Mouse (Mus musculus) liver, embryonic 15.5 days (tissue): ENCODE measurements around the gene Ecel1. TPM values are rescaled to one million over a fixed set of nuclear protein-coding genes. Genes with fewer than 3 reads are reported as not detected.

ENCODE experiments used
- ATAC-seq: fragments of 200-750 bp; cut with Nextera tagmentation; 2 replicates; pipeline ENCODE4 v1.8.0; 2017; ENCODE audit warnings: moderate number of reproducible peaks, mild to moderate bottlenecking, moderate library complexity; ENCODE audit not compliant: insufficient read depth
- H3K27ac ChIP-seq: fragments of 300-500 bp; sonication (generic); replicated peaks from 2 replicates; pipeline ENCODE4 v1.5.1; 2015; ENCODE audit warnings: mild to moderate bottlenecking, inconsistent platforms
- H3K27me3 ChIP-seq: fragments of 300-500 bp; sonication (generic); 2 replicates; pipeline ENCODE4 v1.6.1; 2015; ENCODE audit warnings: mild to moderate bottlenecking, inconsistent platforms
- H3K36me3 ChIP-seq: fragments of 300-500 bp; sonication (generic); replicated peaks from 2 replicates; pipeline ENCODE4 v1.6.1; 2015; ENCODE audit warnings: moderate library complexity, mild to moderate bottlenecking, inconsistent platforms
- H3K4me1 ChIP-seq: fragments of 300-500 bp; sonication (generic); replicated peaks from 2 replicates; pipeline ENCODE4 v1.6.1; 2015; ENCODE audit warnings: inconsistent platforms
- H3K4me2 ChIP-seq: fragments of 300-500 bp; sonication (generic); 2 replicates; pipeline ENCODE4 v1.6.1; 2015; ENCODE audit warnings: moderate library complexity, mild to moderate bottlenecking, inconsistent platforms
- H3K4me3 ChIP-seq: fragments of 300-500 bp; sonication (generic); replicated peaks from 2 replicates; pipeline ENCODE4 v1.5.1; 2015; ENCODE audit warnings: mild to moderate bottlenecking, inconsistent platforms
- H3K9ac ChIP-seq: fragments of 300-500 bp; sonication (generic); 2 replicates; pipeline ENCODE4 v1.6.1; 2015; ENCODE audit warnings: moderate library complexity, mild to moderate bottlenecking, inconsistent platforms
- H3K9me3 ChIP-seq: fragments of 300-500 bp; sonication (generic); replicated peaks from 2 replicates; pipeline ENCODE4 v1.6.1; 2016; ENCODE audit warnings: inconsistent platforms
- WGBS: fragments of 180-500 bp; shearing (Covaris S2); methylation state at CpG from one replicate; pipeline ENCODE4 v1.1.7; 2015; ENCODE audit warnings: mixed read lengths; ENCODE audit not compliant: insufficient replicate concordance; 5-methylcytosine and 5-hydroxymethylcytosine counted together
- polyA plus RNA-seq: library from polyadenylated mRNA; unstranded; fragments of >200 nt; fragmentation: Nextera tagmentation; extraction: Ambion mirVana; gene quantifications from 2 replicates; pipeline ENCODE4 v1.2.1, GENCODE M21; 2015

Ecel1 gene
- polyA plus RNA-seq, 1 experiment from 2014 or later = not detected

DNA sequence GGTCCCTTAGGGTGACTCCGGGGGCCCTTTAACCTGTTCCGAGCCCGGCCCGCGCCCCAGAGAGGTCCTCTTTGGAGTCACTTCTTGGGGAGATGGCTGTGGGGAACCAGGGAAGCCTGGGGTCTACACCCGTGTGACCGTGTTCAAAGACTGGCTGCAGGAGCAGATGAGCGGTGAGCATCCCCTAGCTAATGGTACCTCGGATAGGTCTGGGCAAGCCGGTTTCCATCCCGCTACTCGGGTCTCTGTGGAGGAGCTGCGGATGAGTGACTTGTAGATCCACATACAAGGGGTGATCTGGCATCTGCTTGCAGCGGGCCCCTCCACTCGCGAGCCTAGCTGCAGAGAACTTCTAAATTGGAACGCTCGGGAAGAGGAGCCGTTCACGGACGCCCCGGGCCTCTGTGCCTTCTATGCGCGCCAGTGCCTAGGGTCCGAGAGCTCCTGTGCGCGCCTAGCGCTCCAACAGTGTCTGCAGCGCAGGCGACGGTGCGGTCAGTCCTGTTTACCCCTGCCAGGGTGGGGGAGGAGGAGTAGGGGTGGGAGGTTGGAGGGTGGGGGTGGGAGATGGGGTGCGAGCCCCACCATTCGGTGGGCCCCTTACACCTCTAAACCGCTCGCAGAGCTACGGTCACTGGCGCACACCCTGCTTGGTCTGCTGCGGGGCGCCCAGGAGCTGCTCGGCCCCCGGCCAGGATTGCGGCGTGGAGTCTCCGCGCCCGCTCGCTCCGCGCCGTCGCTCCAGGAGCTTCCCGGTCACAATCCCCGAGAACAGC, 30.1 kb upstream of the Ecel1 start:
- H3K4me1 ChIP-seq = peaks cover 6% of the 10 kb centered on the region; the same call in 1 of the 2 replicates
- WGBS = 3% methylated on average over 54 of the region's 54 CpGs
- H3K9ac ChIP-seq = no peak overlapping the region
- no peaks in the 10 kb centered on the region for H3K9me3 ChIP-seq
- H3K36me3 ChIP-seq = no peaks in the 10 kb centered on the region
- H3K27me3 ChIP-seq = peaks cover 82% of the 10 kb centered on the region
- no peak overlapping the region for H3K27ac ChIP-seq
- peak overlapping the region; percentile 67 for H3K4me2 ChIP-seq
- peak overlapping the region; percentile 44 for H3K4me3 ChIP-seq
- no peak for ATAC-seq

DNA sequence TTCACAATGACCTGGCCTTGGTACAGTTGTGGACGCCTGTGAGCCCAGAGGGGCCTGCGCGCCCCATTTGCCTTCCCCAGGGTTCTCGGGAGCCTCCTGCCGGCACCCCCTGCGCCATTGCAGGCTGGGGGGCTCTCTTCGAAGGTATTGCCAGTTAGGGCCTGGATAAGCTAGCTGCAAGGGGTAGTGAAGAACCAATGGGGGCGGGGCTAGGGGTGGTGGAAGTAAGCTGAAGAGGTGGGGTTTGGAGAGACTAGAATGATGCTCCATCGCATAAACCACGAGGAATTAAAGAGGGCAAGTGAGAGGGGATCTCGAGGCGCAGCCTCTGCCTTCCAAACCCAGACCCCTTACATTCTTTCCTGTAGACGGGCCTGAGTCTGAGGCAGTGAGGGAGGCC, 29.2 kb upstream of the Ecel1 start:
- Histone ChIP-seq H3K9ac (no peak overlapping the region), H3K27me3 (peaks cover 89% of the 10 kb centered on the region), H3K9me3 (no peaks in the 10 kb centered on the region), H3K4me2 (no peak overlapping the region), H3K36me3 (no peaks in the 10 kb centered on the region), H3K4me1 (peaks cover 6% of the 10 kb centered on the region; the same call in 1 of the 2 replicates), H3K27ac (no peak overlapping the region), H3K4me3 (no peak overlapping the region)
- ATAC-seq = no peak
- 11% methylated on average over 13 of the region's 13 CpGs for WGBS

DNA sequence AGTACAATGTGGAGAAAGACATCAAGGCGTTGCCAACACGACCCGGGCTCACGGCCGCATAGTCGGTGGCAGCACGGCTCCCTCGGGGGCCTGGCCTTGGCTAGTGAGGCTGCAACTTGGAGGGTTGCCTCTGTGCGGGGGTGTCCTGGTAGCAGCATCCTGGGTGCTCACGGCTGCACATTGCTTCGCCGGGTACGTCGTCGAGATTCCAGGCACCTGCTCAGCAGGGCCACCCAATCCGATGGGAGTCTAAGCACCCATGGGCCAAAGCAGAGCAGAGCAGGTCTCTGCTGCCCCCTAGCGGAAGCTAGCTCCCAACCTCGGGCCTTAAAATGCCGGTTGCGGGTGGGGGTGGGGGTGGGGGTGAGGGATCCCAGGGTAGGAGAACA, 28.4 kb upstream of the Ecel1 start:
- Histone ChIP-seq H3K27ac (no peak overlapping the region), H3K9ac (no peak overlapping the region), H3K4me1 (peaks cover 6% of the 10 kb centered on the region; the same call in 1 of the 2 replicates), H3K36me3 (no peaks in the 10 kb centered on the region), H3K4me2 (peak overlapping the region; percentile 32; the same call in 1 of the 2 replicates), H3K27me3 (peaks cover 95% of the 10 kb centered on the region), H3K4me3 (no peak overlapping the region), H3K9me3 (no peaks in the 10 kb centered on the region)
- 8% methylated on average over 20 of the region's 20 CpGs for WGBS
- ATAC-seq = no peak

DNA sequence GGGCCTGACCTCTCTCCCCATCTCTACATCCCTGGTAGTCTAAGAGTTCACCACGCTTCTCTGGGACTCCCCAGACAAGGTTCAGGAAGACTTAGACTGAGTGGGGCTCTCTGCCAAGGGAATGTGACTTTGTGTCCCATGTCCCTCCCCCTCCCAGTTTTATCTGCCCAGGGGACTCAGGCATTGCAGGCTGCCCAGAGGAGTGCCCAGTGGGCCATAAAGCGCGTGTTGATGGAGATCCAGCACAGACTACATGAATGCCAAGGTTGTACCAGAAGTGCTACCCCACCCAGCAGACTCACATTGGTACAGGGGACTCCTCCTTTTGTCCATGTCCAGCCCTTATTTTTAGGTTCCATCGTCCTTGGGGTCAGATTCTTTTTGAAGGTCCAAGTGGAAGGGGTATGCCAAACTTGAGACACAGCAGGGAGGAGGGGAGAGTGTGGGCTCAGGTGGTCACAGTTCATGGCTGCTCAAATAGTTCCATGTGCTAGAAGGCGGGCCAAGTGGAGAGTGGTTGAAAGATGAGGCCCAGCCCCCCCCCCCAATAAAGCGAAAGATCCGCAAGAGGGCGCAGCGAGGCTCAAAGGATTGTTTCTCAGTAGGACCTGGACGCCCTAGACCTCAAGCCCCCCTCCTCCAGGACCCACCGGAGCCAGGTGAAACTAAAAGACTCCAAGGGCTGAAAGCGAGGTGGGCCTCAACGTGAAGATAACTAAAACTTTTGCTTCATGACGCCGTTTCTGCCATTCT, 27.9 kb upstream of the Ecel1 start:
- Histone ChIP-seq H3K36me3 (no peaks in the 10 kb centered on the region), H3K27me3 (peaks cover 90% of the 10 kb centered on the region), H3K4me1 (peaks cover 6% of the 10 kb centered on the region; the same call in 1 of the 2 replicates), H3K9me3 (no peaks in the 10 kb centered on the region), H3K9ac (no peak overlapping the region), H3K4me3 (no peak overlapping the region), H3K4me2 (peak overlapping the region; percentile 32; the same call in 1 of the 2 replicates), H3K27ac (no peak overlapping the region)
- 27% methylated on average over 15 of the region's 15 CpGs for WGBS
- no peak for ATAC-seq

DNA sequence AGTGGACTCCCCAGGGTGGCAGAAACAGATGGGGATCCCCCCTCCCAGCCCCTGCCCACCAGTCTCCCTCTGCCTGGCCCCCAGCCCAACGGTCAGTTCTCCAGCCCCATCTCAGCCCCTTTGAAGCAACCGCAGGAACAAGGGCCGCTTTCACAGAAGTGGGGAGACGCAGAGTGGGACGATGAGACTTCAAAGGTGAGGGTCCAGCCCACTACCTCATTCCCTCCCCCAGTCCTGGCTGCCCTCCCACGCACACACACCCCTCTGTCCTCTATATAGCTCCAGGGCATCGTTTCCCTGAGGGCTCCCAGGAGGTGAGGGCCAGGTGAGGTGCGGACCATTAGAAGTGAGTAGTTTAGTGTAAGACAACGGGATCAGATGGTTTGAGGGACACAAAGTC, 26.7 kb upstream of the Ecel1 start, which contains the start of gene Prss56:
TSS of gene Prss56 (plus strand) at position 301 of the 400 bp plus-strand sequence.
- H3K27me3 ChIP-seq = peaks cover 82% of the 10 kb centered on the region
- no peak for ATAC-seq

DNA sequence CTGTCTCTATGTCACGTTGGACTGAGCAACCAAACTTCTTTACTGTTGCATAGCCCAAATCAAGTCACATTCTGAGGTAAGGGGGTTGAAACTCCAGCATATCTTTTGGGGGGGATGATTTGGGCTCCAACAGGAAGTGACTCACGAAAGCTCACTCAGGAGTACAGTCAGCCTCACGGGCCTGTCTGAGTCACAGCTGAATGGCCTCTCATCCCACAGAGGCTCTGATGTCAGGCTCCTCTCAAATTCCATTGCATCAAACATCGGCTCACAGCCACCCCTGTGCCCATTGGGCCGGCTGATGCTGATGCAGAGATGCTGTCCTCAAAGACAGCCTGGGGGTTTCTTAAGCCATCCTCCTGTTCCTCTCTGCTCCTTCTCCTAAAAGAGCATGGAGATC, 24.6 kb upstream of the Ecel1 start:
- H3K4me2 ChIP-seq = no peak overlapping the region
- H3K36me3 ChIP-seq = no peaks in the 10 kb centered on the region
- H3K4me1 ChIP-seq = peaks cover 3% of the 10 kb centered on the region; the same call in 1 of the 2 replicates
- H3K27me3 ChIP-seq = peaks cover 64% of the 10 kb centered on the region
- H3K9ac ChIP-seq = no peak overlapping the region
- H3K27ac ChIP-seq = no peak overlapping the region
- WGBS = 22% methylated on average over 5 of the region's 5 CpGs
- H3K9me3 ChIP-seq = no peaks in the 10 kb centered on the region
- no peak for ATAC-seq
- H3K4me3 ChIP-seq = no peak overlapping the region

More for the DNA sequence above, 26.7 kb upstream of the Ecel1 start, which contains the start of gene Prss56:
- Histone ChIP-seq H3K9ac (no peak within 1 kb of the TSS), H3K4me1 (peaks cover 6% of the 10 kb centered on the region; the same call in 1 of the 2 replicates), H3K4me3 (no peak within 1 kb of the TSS), H3K4me2 (no peak within 1 kb of the TSS), H3K9me3 (no peaks in the 10 kb centered on the region), H3K36me3 (no peaks in the 10 kb centered on the region), H3K27ac (no peak within 1 kb of the TSS)
- 37% methylated on average over 9 of the region's 9 CpGs for WGBS

DNA sequence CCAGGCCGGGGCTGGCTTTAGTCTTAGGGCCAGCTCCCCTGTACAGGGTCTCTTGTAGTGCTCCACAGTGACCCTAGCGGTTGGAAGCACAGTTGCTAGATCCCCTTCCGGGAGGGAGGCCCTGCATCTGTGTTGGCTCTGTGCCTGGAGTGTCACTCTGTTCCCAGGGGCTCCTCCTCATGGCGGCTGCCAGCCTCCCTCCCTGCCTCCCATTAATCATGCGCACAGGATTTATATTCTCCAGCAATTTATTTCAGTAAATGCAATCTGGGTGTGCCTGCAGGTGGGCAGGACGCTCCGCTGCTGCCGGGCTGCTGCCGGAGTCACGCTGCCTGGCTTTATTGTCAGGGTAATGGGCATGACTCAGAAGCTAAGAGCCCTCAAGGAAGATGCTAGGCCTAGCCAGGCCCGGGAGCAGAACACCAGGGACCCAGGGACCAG, 19.6 kb upstream of the Ecel1 start:
- H3K9me3 ChIP-seq = no peaks in the 10 kb centered on the region
- ATAC-seq = no peak
- no peak overlapping the region for H3K27ac ChIP-seq
- no peak overlapping the region for H3K9ac ChIP-seq
- no peak overlapping the region for H3K4me3 ChIP-seq
- H3K4me1 ChIP-seq = peaks cover 4% of the 10 kb centered on the region; the same call in 1 of the 2 replicates
- no peaks in the 10 kb centered on the region for H3K36me3 ChIP-seq
- H3K27me3 ChIP-seq = peaks cover 43% of the 10 kb centered on the region
- WGBS = 39% methylated on average over 11 of the region's 11 CpGs
- no peak overlapping the region for H3K4me2 ChIP-seq

DNA sequence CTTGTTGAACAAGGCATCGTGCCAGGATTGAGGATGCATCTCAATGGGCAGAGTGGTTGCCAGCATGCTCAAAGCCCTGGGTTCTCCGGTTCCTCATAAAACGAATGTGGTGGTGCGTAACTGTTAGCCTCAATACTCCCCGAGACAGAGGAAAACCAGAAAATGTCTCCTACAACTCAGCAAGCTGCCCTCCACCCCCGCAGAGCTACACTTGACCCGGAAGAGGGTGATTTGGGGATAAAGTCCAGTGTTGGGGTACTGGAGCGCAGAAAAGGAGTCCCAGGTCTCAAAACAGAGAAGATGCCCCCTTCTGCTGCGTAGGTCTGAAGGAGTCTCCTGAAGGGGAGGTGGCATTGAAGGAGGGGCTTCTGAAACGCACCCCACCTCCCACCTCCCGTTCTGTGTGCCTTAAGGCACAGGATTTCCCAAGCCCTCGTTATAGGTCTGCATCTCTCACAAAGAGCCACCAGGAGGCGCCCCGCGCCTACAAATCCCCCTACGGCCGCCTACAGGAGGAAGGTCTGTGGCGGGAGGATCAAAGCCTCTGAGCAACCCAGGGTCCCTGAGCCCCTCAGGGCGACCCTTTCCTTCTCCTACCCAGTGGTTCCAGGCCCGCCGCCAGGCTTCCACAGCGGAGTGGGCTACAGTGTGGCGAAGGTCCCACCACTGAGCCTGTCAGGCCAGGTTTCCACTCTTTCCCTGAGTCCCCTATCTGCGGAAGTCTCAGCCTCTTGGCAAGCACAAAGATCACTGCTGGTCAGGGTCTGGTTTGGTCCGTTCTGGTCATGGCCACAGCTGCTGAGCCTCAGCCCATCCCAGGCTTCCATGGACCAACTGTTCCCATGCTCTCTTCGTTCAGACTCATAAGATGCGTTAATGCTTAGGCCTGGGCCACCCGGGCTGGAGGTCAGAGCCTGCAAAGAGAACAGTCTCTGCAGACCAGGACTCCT, 18.0 kb upstream of the Ecel1 start:
- Histone ChIP-seq H3K9me3 (no peaks in the 10 kb centered on the region), H3K27ac (no peak overlapping the region), H3K27me3 (peaks cover 51% of the 10 kb centered on the region), H3K4me2 (peak overlapping the region; percentile 19), H3K36me3 (no peaks in the 10 kb centered on the region), H3K9ac (no peak overlapping the region), H3K4me1 (peaks cover 4% of the 10 kb centered on the region; the same call in 1 of the 2 replicates), H3K4me3 (no peak overlapping the region)
- 26% methylated on average over 28 of the region's 28 CpGs for WGBS
- ATAC-seq = 0 out of 2 replicates have a peak, but pooled peaks have one; percentile 18

DNA sequence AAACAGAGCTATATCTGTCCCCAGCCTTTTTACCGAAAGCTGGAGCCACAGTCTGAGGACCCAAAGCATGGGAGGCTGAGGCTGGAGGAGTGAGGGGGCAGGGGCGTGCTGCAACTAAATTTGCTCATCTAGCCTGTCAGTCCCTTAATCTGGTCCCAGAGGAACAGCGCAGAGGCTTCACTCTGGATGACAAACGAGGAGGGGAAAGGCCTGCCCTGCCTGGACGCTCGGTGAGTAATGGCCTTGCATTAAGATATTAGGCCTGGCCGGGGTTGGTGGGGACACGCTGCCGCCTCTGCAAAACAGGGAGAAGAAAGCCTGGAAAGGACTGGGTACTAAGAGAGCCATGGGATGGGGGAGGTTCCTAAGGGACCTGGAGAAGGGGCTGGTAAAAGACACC, 16.0 kb upstream of the Ecel1 start:
- H3K4me3 ChIP-seq = no peak overlapping the region
- H3K36me3 ChIP-seq = no peaks in the 10 kb centered on the region
- 54% methylated on average over 9 of the region's 9 CpGs for WGBS
- H3K4me1 ChIP-seq = peaks cover 4% of the 10 kb centered on the region; the same call in 1 of the 2 replicates
- peaks cover 52% of the 10 kb centered on the region for H3K27me3 ChIP-seq
- ATAC-seq = no peak
- no peak overlapping the region for H3K9ac ChIP-seq
- H3K4me2 ChIP-seq = no peak overlapping the region
- H3K27ac ChIP-seq = no peak overlapping the region
- H3K9me3 ChIP-seq = no peaks in the 10 kb centered on the region

DNA sequence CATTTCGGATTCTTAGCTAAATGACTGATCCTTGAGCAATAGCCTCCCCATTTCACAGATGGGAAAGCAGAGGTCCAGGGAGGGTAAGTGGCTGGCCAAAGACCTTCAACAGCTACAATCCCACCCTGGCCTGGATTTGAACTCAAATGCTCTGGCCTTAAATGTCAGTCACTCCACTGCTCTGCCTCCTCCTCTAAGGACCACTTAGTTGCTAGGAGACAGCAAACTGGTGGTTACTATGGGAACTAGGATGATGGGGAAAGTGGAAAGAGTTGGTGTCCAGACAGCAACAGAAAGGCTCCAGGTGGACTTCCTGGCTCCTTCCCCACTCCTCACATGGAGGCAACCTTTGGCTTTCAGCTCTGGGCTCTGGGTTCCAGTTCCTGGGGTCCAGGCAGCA, 15.0 kb upstream of the Ecel1 start:
- WGBS = 56% methylated on average over 1 of the region's 1 CpGs
- no peaks in the 10 kb centered on the region for H3K9me3 ChIP-seq
- no peak overlapping the region for H3K9ac ChIP-seq
- H3K4me1 ChIP-seq = peaks cover 4% of the 10 kb centered on the region; the same call in 1 of the 2 replicates
- no peaks in the 10 kb centered on the region for H3K36me3 ChIP-seq
- no peak overlapping the region for H3K27ac ChIP-seq
- H3K4me3 ChIP-seq = no peak overlapping the region
- H3K4me2 ChIP-seq = no peak overlapping the region
- peaks cover 61% of the 10 kb centered on the region for H3K27me3 ChIP-seq
- ATAC-seq = no peak
